Mouse (Mus musculus) telencephalon, adult 2 months (tissue): ENCODE measurements around the gene Tmem53.
"Not testable (repeated sequence)": the region's sequence is repeated elsewhere in the genome, so short reads cannot be mapped to it uniquely, and the experiment has no call there.

Experiments used
- DNase-seq: peaks from one replicate; pipeline ENCODE4 v3.0.0-alpha.2; 2011; ENCODE audit warnings: low read depth, low spot score

The Tmem53 gene

GRCm38 (mm10) chr4:117250982-117251381, 769 bp upstream of the Tmem53 start:
- DNase-seq = no peak

GRCm38 (mm10) chr4:117252351-117252750, 600 bp downstream of the Tmem53 start:
- DNase-seq = no peak

- no peak for DNase-seq
Observed at GRCm38 (mm10) chr4:117252755-117253154, 1.0 kb downstream of the Tmem53 start.

- DNase-seq = no peak
Observed at GRCm38 (mm10) chr4:117253218-117254016, 1.7 kb downstream of the Tmem53 start.

GRCm38 (mm10) chr4:117254017-117254627, 2.4 kb downstream of the Tmem53 start:
- no peak for DNase-seq

GRCm38 (mm10) chr4:117254672-117255071, 2.9 kb downstream of the Tmem53 start:
- DNase-seq = no peak

- not testable (repeated sequence) for DNase-seq
Observed at GRCm38 (mm10) chr4:117259909-117260308, 8.2 kb downstream of the Tmem53 start.

- DNase-seq = no peak
Observed at GRCm38 (mm10) chr4:117261222-117261621, 9.5 kb downstream of the Tmem53 start.

GRCm38 (mm10) chr4:117262101-117262913, 10.6 kb downstream of the Tmem53 start:
- no peak for DNase-seq

- no peak for DNase-seq
Observed at GRCm38 (mm10) chr4:117262987-117263386, 11.2 kb downstream of the Tmem53 start.

GRCm38 (mm10) chr4:117267284-117267683, 15.5 kb downstream of the Tmem53 start:
- DNase-seq = no peak

GRCm38 (mm10) chr4:117267831-117268437, 16.2 kb downstream of the Tmem53 start:
- DNase-seq = no peak

GRCm38 (mm10) chr4:117270278-117270677, 18.5 kb downstream of the Tmem53 start:
- DNase-seq = no peak

GRCm38 (mm10) chr4:117272459-117272858, 20.7 kb downstream of the Tmem53 start:
- no peak for DNase-seq

- DNase-seq = no peak
Observed at GRCm38 (mm10) chr4:117274720-117275119, 23.0 kb downstream of the Tmem53 start.

- no peak for DNase-seq
Observed at GRCm38 (mm10) chr4:117276281-117276711, 24.5 kb downstream of the Tmem53 start.

GRCm38 (mm10) chr4:117277021-117277420, 25.3 kb downstream of the Tmem53 start:
- DNase-seq = no peak

- no peak for DNase-seq
Observed at GRCm38 (mm10) chr4:117277687-117278086, 25.9 kb downstream of the Tmem53 start.

- no peak for DNase-seq
Observed at GRCm38 (mm10) chr4:117278381-117279252, 26.9 kb downstream of the Tmem53 start.

GRCm38 (mm10) chr4:117279253-117279642, 27.5 kb downstream of the Tmem53 start:
- no peak for DNase-seq

- DNase-seq = no peak
Observed at GRCm38 (mm10) chr4:117280397-117280930, 28.7 kb downstream of the Tmem53 start.
